Mouse (Mus musculus) CD4-positive, CD25-positive, alpha-beta regulatory T cell, adult 4 months (primary cell): ENCODE data around the gene Ap3b1. TPM values are rescaled to one million over a fixed set of nuclear protein-coding genes. Genes with fewer than 3 reads are reported as not detected.

ENCODE experiments used
- ATAC-seq: one replicate; pipeline ENCODE4 v1.8.0; 2017
- polyA plus RNA-seq, 2 experiments: library from polyadenylated mRNA; unstranded; fragments of 100-300 nt; shearing (Covaris generic); gene quantifications; one replicate each; pipeline ENCODE4 v1.2.1; 2017

Ap3b1 gene
- polyA plus RNA-seq, 2 experiments from 2014 or later = 41.8 to 46.0 TPM

GRCm38 (mm10) chr13:94454131-94454530 is 95.4 kb downstream of the Ap3b1 start:
- ATAC-seq = no peak

DNA sequence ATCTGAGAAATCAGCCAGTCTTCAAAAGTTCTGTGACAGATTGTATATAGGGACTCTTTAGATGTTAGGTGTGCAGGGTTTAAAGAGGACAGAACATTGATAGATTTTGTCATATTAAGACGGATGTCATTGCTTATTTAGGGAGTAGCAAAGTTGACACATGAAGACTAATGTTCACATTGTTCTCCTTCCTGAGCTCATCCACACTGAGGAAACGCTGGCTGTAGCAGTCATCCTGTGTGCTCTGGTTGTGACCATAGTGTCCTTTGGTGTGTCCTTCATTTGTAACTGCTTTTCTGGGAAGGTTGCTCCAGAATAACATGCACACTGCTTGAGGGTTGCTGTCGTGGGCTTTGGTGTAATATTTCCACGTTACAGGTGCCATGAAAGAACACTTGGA is 100.4 kb downstream of the Ap3b1 start:
- ATAC-seq = no peak

DNA sequence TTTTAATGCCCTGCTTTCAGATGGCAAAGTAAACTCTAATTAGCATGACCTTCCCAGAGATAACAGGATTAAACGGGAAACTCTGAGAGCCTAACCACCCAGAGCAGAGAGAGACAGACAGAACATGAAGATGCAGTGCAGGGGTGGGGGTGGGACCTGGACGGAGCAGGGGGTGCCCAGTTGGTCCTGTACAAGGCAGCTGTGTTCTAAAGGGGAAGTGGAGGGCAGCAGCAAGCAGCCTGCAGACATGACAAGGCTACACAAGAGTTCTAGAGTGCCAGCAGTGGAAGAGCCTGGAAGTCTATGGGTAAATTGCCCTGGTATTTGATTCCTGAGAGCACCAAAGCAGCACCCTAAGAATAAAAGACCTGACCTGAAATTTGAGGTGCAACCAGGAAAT is 105.5 kb downstream of the Ap3b1 start:
- ATAC-seq = no peak

DNA sequence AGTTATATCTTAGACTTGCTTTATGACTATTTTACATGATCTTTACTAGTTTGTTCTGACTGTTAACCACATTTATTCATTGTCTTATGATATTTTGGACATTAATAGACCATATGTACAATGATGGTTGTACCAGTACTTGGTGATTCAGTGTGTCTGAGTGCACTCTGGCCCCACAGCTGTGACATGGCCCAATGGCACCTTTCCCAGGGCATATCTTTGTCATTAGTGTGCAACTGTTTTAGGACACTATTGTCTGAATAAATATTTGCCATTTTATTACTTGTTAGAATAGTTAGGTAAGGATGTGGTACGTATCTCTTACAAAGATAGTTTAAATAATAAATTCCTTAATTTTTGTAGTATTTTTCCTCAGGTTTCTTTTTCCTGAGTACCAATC is 109.8 kb downstream of the Ap3b1 start:
- ATAC-seq = no peak

- ATAC-seq = no peak
These were observed 112.4 kb downstream of the Ap3b1 start for GRCm38 (mm10) chr13:94471009-94471672.

DNA sequence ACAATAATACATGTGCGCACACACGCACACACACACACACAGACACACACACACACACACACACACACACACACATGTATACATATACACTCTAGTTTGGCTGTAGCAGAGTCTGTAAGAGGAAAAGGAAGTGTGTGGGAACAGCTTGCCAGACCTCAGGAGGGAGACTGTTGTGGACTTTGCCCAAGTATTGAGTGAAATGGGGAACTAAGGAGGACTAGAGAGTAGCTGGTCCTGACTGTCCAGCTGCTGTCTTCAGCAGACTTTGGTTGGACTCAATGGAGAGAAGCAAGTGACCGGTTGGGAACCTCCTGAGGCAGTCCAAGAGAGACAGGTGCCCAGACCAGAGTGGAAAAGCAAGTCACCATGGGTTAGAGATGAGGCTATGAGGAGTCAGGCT is 117.4 kb downstream of the Ap3b1 start:
- no peak for ATAC-seq

GRCm38 (mm10) chr13:94480256-94480655 is 121.5 kb downstream of the Ap3b1 start:
- ATAC-seq = no peak

GRCm38 (mm10) chr13:94490684-94491083 is 131.9 kb downstream of the Ap3b1 start:
- ATAC-seq = no peak

DNA sequence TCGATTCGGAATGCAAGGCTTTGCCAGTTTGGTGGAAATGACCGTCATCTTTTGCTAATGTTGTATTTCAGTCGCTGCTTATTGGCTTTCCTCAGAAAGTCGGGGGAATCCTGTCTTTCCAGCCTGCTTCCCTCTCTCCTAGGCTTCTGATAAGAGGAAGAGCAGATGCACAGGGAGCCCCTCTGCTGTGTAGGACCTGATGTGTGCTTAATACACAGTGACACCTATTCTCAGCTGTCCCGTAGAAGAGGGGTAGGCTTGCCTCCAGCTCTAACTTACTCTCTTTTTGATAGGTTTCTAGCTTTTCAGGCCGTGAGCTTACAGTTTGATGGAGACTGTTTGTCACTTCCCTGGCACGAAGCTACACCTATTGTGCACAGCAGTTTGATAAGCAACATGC is 132.4 kb downstream of the Ap3b1 start:
- no peak for ATAC-seq

- ATAC-seq = no peak
These were observed 138.8 kb downstream of the Ap3b1 start for GRCm38 (mm10) chr13:94497521-94497920.

GRCm38 (mm10) chr13:94506411-94506810 is 147.7 kb downstream of the Ap3b1 start:
- ATAC-seq = no peak

GRCm38 (mm10) chr13:94508344-94508743 is 149.6 kb downstream of the Ap3b1 start:
- ATAC-seq = no peak

GRCm38 (mm10) chr13:94513157-94513767 is 154.5 kb downstream of the Ap3b1 start:
- no peak for ATAC-seq

DNA sequence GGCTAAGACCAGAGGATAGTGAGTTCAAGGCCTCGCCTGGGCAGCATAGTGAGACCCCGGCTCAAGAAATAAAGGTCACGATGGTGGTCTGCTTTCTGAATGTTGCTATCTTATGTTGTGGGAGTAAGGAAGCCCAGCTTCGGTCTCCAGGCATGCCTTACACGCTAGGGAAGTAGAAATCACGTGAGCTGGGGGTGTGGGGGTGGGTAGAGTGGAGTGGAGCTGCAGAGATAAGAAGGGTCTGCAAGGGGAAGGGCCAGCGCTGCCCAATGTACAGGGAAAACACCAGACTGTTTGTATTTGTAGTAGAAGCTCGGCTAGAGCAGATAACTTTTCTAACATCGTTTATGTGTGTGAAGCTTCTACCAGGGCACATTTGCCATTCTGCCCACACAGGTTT is 155.1 kb downstream of the Ap3b1 start:
- ATAC-seq = no peak

DNA sequence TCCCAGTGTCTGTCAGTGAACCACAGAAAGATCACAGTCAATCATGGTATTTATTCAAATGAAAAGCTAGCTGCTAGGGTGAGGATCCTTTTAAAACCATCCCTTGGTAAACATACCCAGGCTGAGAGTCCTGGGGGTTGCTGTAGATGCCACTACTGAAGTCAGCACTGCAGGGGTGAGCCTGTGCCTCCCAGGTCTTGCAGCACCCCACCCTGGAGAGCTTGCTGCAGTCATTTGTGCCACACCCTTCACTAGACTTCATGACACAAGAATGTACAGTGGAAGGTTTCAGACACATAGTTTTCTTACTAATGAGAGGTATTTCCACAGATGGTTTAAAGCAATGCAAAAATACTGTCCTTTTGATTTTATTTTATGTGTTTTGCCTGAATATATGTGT is 156.2 kb downstream of the Ap3b1 start:
- no peak for ATAC-seq

GRCm38 (mm10) chr13:94516532-94516931 is 157.8 kb downstream of the Ap3b1 start:
- no peak for ATAC-seq

DNA sequence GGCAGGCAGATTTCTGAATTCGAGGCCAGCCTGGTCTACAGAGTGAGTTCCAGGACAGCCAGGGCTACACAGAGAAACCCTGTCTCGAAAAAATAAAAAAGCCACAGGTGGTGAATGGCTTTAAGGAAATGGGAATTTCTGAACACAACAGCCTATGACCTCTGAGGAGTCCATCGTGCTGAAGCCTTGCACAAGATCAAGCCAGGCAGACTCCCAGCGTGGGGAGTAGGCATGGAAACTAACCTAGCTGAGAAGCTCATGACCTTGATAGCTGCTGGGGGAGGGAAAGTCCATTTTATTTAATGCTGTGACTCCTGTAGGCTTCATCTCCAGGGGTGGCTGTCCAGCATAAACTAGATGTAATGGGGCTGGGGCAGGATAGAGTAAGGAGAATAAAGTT is 159.4 kb downstream of the Ap3b1 start:
- no peak for ATAC-seq

GRCm38 (mm10) chr13:94519276-94519675 is 160.5 kb downstream of the Ap3b1 start:
- ATAC-seq = no peak

DNA sequence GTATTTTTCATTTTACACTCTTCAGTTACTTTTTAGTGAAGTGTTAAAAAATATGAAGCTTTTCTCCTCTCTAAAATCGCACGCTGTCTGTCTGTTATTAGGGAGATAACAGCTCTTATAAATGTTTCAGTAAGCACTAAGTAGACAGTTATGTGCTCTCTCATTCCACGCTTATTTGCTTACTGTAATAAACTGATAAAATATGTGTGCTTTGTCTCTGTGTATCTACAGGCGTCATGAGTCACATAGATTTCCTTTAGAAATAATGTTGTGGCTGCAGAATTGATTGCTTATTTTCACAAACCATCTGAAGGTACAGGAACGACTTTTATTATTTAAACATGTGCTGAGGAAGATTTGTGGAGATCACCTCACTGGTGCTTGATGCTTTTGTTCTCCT is 164.5 kb downstream of the Ap3b1 start:
- ATAC-seq = no peak

- no peak for ATAC-seq
These were observed 166.0 kb downstream of the Ap3b1 start for GRCm38 (mm10) chr13:94524669-94525238.

- no peak for ATAC-seq
These were observed 170.4 kb downstream of the Ap3b1 start for GRCm38 (mm10) chr13:94529138-94529537.

DNA sequence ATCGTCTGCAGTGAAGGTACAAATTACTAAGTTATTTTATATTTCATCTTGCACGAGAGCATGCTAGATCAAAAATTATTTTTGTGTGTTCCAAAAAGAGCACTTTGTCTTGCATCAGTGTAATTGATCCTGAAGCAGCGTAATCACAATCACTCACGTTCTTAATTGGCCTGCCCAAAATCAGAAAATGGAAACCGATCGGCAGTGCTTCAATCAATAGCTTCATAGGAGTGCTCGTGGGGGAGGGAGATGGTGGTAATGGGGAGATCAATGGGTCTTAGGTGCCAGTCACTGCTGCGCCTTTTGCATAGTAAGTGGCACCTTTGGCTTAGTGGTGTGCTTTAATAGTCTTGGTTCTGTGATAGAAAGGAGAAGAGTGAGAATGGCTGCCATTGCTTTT is 174.8 kb downstream of the Ap3b1 start:
- no peak for ATAC-seq

GRCm38 (mm10) chr13:94537336-94537735 is 178.6 kb downstream of the Ap3b1 start:
- no peak for ATAC-seq

DNA sequence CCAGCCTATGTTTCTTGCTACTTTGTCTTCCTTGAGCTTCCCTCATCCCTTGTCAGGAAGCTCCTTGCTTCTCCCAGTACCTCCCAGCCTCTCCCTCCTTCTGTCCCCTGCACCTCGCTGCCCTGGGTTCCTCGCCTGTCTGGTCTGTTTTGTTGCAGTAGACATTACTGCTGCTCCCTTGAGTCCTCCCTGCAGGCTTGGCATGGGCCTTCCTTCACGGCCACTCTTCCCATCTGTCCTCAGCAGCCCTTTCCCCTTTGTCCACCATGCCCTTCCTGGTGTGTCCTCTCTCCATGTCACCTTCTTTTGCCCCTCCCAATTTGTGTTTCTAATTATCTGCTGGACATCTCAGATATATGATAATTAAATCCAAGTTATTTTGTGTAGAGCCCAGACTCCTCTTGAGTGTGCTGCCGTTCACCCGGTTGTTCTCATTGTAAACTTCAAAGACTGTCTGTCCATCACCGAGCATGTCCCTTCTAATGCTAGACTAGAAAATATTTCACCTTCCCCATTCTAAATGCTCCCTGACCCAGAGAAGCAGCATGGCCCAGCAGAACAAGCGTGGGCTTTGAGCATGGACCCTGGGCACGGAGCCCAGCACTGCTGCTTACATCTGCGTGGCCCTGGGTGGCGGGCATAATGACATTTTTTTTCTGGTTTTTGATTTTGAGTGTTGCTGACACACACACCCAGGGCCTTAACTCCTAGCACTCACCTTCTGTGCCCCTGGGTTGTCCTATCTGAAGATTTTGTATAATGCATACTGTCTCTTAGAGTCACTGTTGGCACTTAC is 181.3 kb downstream of the Ap3b1 start:
- no peak for ATAC-seq
